In the genomic region with DNA sequence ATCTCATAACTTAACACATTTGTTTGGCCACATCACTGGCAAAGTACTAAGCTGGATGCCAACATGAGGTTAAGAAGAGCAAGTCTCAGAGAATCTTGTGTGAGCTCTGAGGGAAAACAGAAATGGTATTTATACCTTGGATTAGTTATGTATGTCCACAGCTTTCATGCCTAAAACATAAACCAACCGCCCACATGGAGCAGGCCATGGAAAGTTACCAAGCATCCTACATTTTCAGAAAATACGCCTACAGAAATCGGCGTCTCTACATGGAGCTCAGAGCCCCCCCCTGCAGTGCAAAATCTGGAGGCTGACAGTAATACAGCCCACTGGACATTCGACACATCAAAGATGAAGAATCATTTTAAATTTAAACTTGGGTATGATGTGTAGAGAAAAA, we compare ENCODE assay signal across 30 mouse cellular contexts. TPM values are rescaled to one million over a fixed set of nuclear protein-coding genes. Genes with fewer than 3 reads are reported as not detected.
DNase-seq lines count a peak whose midpoint lies in the region; ATAC-seq and TF ChIP-seq lines count a peak whose summit lies in the region.
"Had no signal": no experiment of that assay in that cellular context is flagged by ENCODE, and none has a peak within 500 bp of the region (broad histone marks: within the 10 kb centered on the region; RNA-seq: fewer than 3 reads in every experiment).

No protein-coding gene starts in this region.

- H3K27ac ChIP-seq in left cerebral cortex, adult 2 months = no peak overlapping the region
- H3K27ac ChIP-seq in midbrain, embryonic 11.5 days (ENCODE audit: low read depth, low read length) = no peak overlapping the region
- no peak overlapping the region for H3K27ac ChIP-seq in midbrain, postnatal 0 days (ENCODE audit: low read depth, low read length)
- H3K27ac ChIP-seq: forebrain, embryonic 10.5 days; forebrain, embryonic 13.5 days; gastrocnemius, adult 2 months; heart, embryonic 15.5 days; hindbrain, embryonic 10.5 days; hindbrain, embryonic 13.5 days had no signal

- ATAC-seq in midbrain, embryonic 11.5 days (ENCODE audit: low FRiP score) = no peak
- no peak for ATAC-seq in midbrain, postnatal 0 days (ENCODE audit: low FRiP score)
- ATAC-seq: forebrain, embryonic 13.5 days; forebrain, embryonic 16.5 days; hindbrain, embryonic 16.5 days; Patski had no signal

- no peak overlapping the region for H3K4me3 ChIP-seq in left cerebral cortex, adult 2 months
- no peak overlapping the region for H3K4me3 ChIP-seq in midbrain, embryonic 11.5 days (ENCODE audit: low read depth, low read length)
- H3K4me3 ChIP-seq in midbrain, postnatal 0 days (ENCODE audit: low read depth, low read length) = no peak overlapping the region
- H3K4me3 ChIP-seq: forebrain, embryonic 10.5 days; forebrain, embryonic 13.5 days; gastrocnemius, adult 2 months; heart, embryonic 12.5 days; heart, embryonic 15.5 days; hindbrain, embryonic 10.5 days; hindbrain, embryonic 13.5 days had no signal

- H3K4me2 ChIP-seq in midbrain, embryonic 11.5 days = no peak overlapping the region
- H3K4me2 ChIP-seq in midbrain, postnatal 0 days (ENCODE audit: low read depth, low read length, poor library complexity, severe bottlenecking) = no peak overlapping the region
- H3K4me2 ChIP-seq: forebrain, embryonic 13.5 days; heart, embryonic 12.5 days; heart, embryonic 15.5 days; hindbrain, embryonic 13.5 days had no signal

- DNase-seq in left cerebral cortex, adult 18-20 months (ENCODE audit: low spot score in 2 of 2) = peak; percentile 2 to 9
- DNase-seq in left cerebral cortex, adult 2 months (ENCODE audit: extremely low spot score in 1 of 2, low spot score in 2 of 2) = no peak
- peak; percentile 61 for DNase-seq in midbrain, embryonic 11.5 days (ENCODE audit: low spot score, missing footprints)
- no peak for DNase-seq in midbrain, postnatal 0 days (ENCODE audit: low spot score)
- DNase-seq in brain, adult 2 months (ENCODE audit: low read depth, low spot score) = peak; percentile 37
- DNase-seq in frontal cortex, postnatal 36 days (ENCODE audit: low spot score in 2 of 2) = peak; percentile 13 to 48
- DNase-seq in adrenal gland, adult (ENCODE audit: inconsistent age in 2 of 2, low spot score in 1 of 2) = no peak
- no peak for DNase-seq in thymus, adult 18-20 months
- DNase-seq: adrenal gland, adult 2 months; adrenal gland, postnatal 14 days; B cell, adult 2 months; cerebellum, adult 11-12 months; cerebellum, adult 8-10 months; cerebellum, postnatal 36 days; gastrocnemius, adult 2 months; gastrocnemius, postnatal 14 days; heart, adult 18-20 months; heart, postnatal 10 days; heart, postnatal 36 days had no signal

- no peak overlapping the region for H3K9ac ChIP-seq in midbrain, embryonic 11.5 days (ENCODE audit: low read length)
- H3K9ac ChIP-seq in midbrain, postnatal 0 days (replicated peaks; ENCODE audit: low read length, poor library complexity, severe bottlenecking) = no peak overlapping the region
- H3K9ac ChIP-seq: forebrain, embryonic 13.5 days; heart, embryonic 12.5 days; heart, embryonic 15.5 days; hindbrain, embryonic 13.5 days had no signal

- intact Hi-C loops in left cerebral cortex, adult 2 months (cut with DNase I) = no loop called here

- 91% methylated on average over 5 of the region's 5 CpGs for WGBS in midbrain, embryonic 11.5 days
- WGBS in midbrain, postnatal 0 days = 89% methylated on average over 5 of the region's 5 CpGs

- H3K27me3 ChIP-seq in midbrain, embryonic 11.5 days (ENCODE audit: control insufficient read depth, insufficient read depth, low read length) = no peaks in the 10 kb centered on the region
- H3K27me3 ChIP-seq in midbrain, postnatal 0 days (ENCODE audit: insufficient read depth, low read length) = no peaks in the 10 kb centered on the region
- H3K27me3 ChIP-seq: CH12.LX; forebrain, embryonic 13.5 days; heart, embryonic 12.5 days; heart, embryonic 15.5 days; hindbrain, embryonic 13.5 days had no signal

- TF ChIP-seq CTCF in left cerebral cortex, adult 2 months (IDR thresholded peaks at IDR 0.05) = no peak
- no peak for TF ChIP-seq CTCF in midbrain, postnatal 0 days (IDR thresholded peaks at IDR 0.05)

- H3K4me1 ChIP-seq in midbrain, embryonic 11.5 days (ENCODE audit: control insufficient read depth, insufficient read depth, low read length) = no peaks in the 10 kb centered on the region
- H3K4me1 ChIP-seq in midbrain, postnatal 0 days (ENCODE audit: insufficient read depth, low read length) = no peaks in the 10 kb centered on the region
- H3K4me1 ChIP-seq: forebrain, embryonic 10.5 days; forebrain, embryonic 13.5 days; heart, embryonic 12.5 days; heart, embryonic 15.5 days; hindbrain, embryonic 10.5 days; hindbrain, embryonic 13.5 days had no signal

- H3K9me3 ChIP-seq in midbrain, embryonic 11.5 days (ENCODE audit: control insufficient read depth, low read length) = no peaks in the 10 kb centered on the region
- no peaks in the 10 kb centered on the region for H3K9me3 ChIP-seq in midbrain, postnatal 0 days (ENCODE audit: low read length)
- H3K9me3 ChIP-seq: forebrain, embryonic 10.5 days; forebrain, embryonic 13.5 days; G1E; heart, embryonic 12.5 days; heart, embryonic 15.5 days; hindbrain, embryonic 10.5 days; hindbrain, embryonic 13.5 days had no signal

- H3K36me3 ChIP-seq in midbrain, embryonic 11.5 days (ENCODE audit: control insufficient read depth, insufficient read depth, low read length) = no peaks in the 10 kb centered on the region
- peaks cover 3% of the 10 kb centered on the region; the same call in 1 of the 2 replicates for H3K36me3 ChIP-seq in midbrain, postnatal 0 days (ENCODE audit: insufficient read depth, low read length)
- H3K36me3 ChIP-seq: G1E; heart, embryonic 15.5 days had no signal

RNA-seq across cellular contexts. Expression of a gene that starts 10.1 kb away (rescaled TPM):
- total RNA-seq in left cerebral cortex, adult 18-20 months (2021) = 10 to 100 TPM; 13.0 to 14.1 TPM
- 10 to 100 TPM; 12.6 to 16.5 TPM for total RNA-seq in left cerebral cortex, adult 2 months (2021)
- 235 and 253 TPM in 2 replicates for polyA plus RNA-seq in midbrain, embryonic 11.5 days (2014; fragmentation: Nextera tagmentation; extraction: Ambion mirVana)
- 165 and 206 TPM in 2 replicates for total RNA-seq in midbrain, postnatal 0 days (2014; rRNA removed)
- polyA plus RNA-seq in midbrain, postnatal 0 days (2015; fragmentation: Nextera tagmentation; extraction: Ambion mirVana) = 309 and 312 TPM in 2 replicates
- total RNA-seq: G1E had no signal
- polyA plus RNA-seq: G1E had no signal

RNA-seq across cellular contexts. Expression of a gene that starts 20.1 kb away (rescaled TPM):
- total RNA-seq in left cerebral cortex, adult 18-20 months (2021) = 1 to 10 TPM; 1.1 to 1.4 TPM
- total RNA-seq in left cerebral cortex, adult 2 months (2021) = 1 to 10 TPM; 1.0 to 1.2 TPM
- polyA plus RNA-seq in midbrain, embryonic 11.5 days (2014; fragmentation: Nextera tagmentation; extraction: Ambion mirVana) = 1.6 and 1.8 TPM in 2 replicates
- total RNA-seq in midbrain, postnatal 0 days (2014; rRNA removed) = 1.0 and 1.6 TPM in 2 replicates
- polyA plus RNA-seq in midbrain, postnatal 0 days (2015; fragmentation: Nextera tagmentation; extraction: Ambion mirVana) = 1.3 and 2.2 TPM in 2 replicates
- total RNA-seq: CH12.LX, G1E had no signal
- polyA plus RNA-seq: G1E had no signal

RNA-seq across cellular contexts. Expression of a gene that starts 37.3 kb away (rescaled TPM):
- total RNA-seq in left cerebral cortex, adult 18-20 months (2021) = under 1 TPM in 1 of 2 experiments, not detected in 1; 0.28 TPM
- under 1 TPM in 1 of 2 experiments, not detected in 1; 0.43 TPM for total RNA-seq in left cerebral cortex, adult 2 months (2021)
- 3.1 and 3.9 TPM in 2 replicates for polyA plus RNA-seq in midbrain, embryonic 11.5 days (2014; fragmentation: Nextera tagmentation; extraction: Ambion mirVana)
- total RNA-seq in midbrain, postnatal 0 days (2014; rRNA removed) = not detected in 2 replicates
- 0.41 and 0.56 TPM in 2 replicates for polyA plus RNA-seq in midbrain, postnatal 0 days (2015; fragmentation: Nextera tagmentation; extraction: Ambion mirVana)
- total RNA-seq: CH12.LX; G1E; heart, adult 18-20 months; heart, postnatal 36 days had no signal
- polyA plus RNA-seq: adrenal gland, adult 2 months; G1E; Patski had no signal

Comparison
In these comparisons a context has a peak if more than half of its experiments do, and no peak if none do; other contexts are left out.
1. DNase-seq: peak in left cerebral cortex, adult 18-20 months (2 of 2), midbrain, embryonic 11.5 days (single experiment), brain, adult 2 months (single experiment) and frontal cortex, postnatal 36 days (2 of 2); none in left cerebral cortex, adult 2 months (0 of 2), midbrain, postnatal 0 days (single experiment), adrenal gland, adult (0 of 2) and thymus, adult 18-20 months (0 of 2).